Mouse (Mus musculus): ENCODE measurements at regions not wholly inside any gene's neighbourhood (a gene's known extent, or its start where the extent isn't known, plus 50 kb on each side); places are given as distances from the start of the nearest gene placed in this dataset.

DNA sequence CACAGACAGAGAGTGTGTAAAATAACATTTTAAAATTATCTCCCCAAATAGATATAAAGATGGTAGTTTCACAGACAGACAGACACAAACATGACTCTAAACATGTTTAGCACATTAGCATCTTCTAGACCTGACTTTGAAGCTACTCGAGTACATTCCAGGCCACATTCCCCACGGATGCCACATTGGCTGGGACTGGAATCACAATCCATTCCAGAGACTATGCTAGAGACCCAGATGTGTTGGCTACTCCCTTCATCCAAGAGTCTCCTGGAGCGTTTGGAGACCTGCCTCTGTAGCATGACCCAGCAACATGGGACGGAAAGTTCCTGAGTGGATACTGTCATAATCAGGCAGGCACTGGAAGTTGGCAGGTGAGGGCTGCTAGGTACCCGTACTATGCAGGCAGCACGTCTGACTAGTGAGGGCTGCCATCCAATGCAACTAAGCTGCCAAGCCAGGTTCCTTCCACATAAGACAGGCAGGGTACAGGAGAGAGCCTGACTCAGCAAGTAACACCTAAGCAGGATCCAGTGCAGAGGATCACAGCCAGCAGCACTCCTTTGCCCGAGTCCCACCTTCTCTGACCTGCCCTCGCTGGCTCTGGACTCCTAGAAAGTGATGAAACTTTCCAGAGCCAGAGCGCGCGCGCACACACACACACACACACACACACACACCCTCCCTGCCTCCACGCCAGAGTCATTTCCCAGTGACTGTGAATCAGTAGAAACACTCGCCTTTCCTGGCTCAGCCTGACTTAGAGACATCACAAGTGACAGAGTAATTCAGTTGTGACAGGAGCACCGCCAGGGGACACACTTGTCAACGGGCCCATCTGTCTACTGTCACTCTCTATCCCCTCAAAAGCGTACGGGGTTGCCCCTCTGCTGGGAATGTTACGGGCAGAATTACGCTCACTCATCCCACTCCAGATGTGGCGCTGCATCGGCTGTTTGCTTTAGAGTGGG is 239.6 kb downstream of the Sp3 start:
- H3K4me2 ChIP-seq (ENCODE audit: low read depth) = no peak overlapping the region
- 50% methylated on average over 22 of the region's 22 CpGs for WGBS
- TF ChIP-seq CTCF (IDR thresholded peaks at IDR 0.05; ENCODE audit: low read depth) = peak; percentile 18; the same call in 1 of the 2 replicates

DNA sequence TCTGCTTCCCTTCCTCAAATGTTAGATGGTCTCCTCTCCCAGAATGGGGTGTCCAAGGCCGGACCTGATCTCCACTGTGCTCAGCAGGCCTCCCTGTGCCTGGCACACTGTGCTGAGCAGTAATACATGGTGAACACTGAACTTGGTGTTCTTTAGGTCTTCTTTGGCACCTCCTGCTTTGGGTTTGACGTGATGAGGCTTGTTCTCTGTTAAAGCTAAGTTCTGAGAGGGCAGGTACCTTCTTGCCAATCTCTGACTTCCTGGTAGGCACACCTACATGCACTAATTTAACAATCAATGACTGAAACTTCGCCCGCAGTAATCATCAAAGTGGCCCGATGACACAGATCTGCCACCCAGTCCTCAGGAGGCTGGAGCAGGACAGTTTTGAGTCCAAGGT is 238.5 kb downstream of the Sp3 start:
- Histone ChIP-seq H3K4me2 (ENCODE audit: low read depth) (no peak overlapping the region), H3K9me3 (ENCODE audit: low read length) (no peaks in the 10 kb centered on the region), H3K27me3 (ENCODE audit: insufficient read depth, low read length) (no peaks in the 10 kb centered on the region), H3K9ac (no peak overlapping the region), H3K36me3 (ENCODE audit: insufficient read depth) (no peaks in the 10 kb centered on the region), H3K4me1 (ENCODE audit: insufficient read depth) (peaks cover 6% of the 10 kb centered on the region; the same call in 1 of the 2 replicates), H3K4me3 (ENCODE audit: low read depth, low read length) (no peak overlapping the region), H3K27ac (ENCODE audit: low read depth, low read length) (no peak overlapping the region)
- 89% methylated on average over 5 of the region's 5 CpGs for WGBS
- ATAC-seq (no peak), DNase-seq (no peak)
- no peak for TF ChIP-seq CTCF (IDR thresholded peaks at IDR 0.05; ENCODE audit: low read depth)

More for the DNA sequence above, 239.6 kb downstream of the Sp3 start:
- Histone ChIP-seq H3K27ac (ENCODE audit: low read depth, low read length) (no peak overlapping the region), H3K9ac (no peak overlapping the region), H3K27me3 (ENCODE audit: insufficient read depth, low read length) (no peaks in the 10 kb centered on the region), H3K4me3 (ENCODE audit: low read depth, low read length) (no peak overlapping the region), H3K36me3 (ENCODE audit: insufficient read depth) (no peaks in the 10 kb centered on the region), H3K4me1 (ENCODE audit: insufficient read depth) (peaks cover 6% of the 10 kb centered on the region; the same call in 1 of the 2 replicates), H3K9me3 (ENCODE audit: low read length) (no peaks in the 10 kb centered on the region)
- DNase-seq (peak; percentile 36), ATAC-seq (peak; percentile 67)

DNA sequence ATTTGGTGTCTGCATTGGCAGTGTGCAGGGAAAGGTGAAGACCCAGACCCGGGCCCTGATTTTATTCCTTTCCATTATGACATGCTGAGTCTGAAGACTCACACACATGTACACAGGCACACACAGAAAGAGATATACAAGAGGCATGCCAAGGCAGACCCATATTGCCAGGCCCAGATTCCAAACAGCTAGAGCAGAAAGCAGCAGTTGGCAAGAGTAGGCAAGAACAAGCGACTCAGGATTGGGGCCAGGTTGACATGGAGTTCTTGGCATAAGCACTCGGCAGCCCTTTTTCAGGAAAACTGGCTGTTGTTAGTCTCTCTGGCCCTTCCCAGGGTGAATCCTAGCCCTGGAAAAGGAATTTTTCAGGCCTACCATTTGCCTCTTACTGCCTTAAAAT is 236.6 kb downstream of the Sp3 start:
- WGBS = 39% methylated on average over 3 of the region's 3 CpGs
- no peaks in the 10 kb centered on the region for H3K9me3 ChIP-seq (ENCODE audit: low read length)
- ATAC-seq = peak; percentile 89
- no peaks in the 10 kb centered on the region for H3K27me3 ChIP-seq (ENCODE audit: insufficient read depth, low read length)
- no peak overlapping the region for H3K27ac ChIP-seq (ENCODE audit: low read depth, low read length)
- H3K4me1 ChIP-seq (ENCODE audit: insufficient read depth) = peaks cover 6% of the 10 kb centered on the region; the same call in 1 of the 2 replicates
- H3K9ac ChIP-seq = no peak overlapping the region
- no peaks in the 10 kb centered on the region for H3K36me3 ChIP-seq (ENCODE audit: insufficient read depth)
- no peak for TF ChIP-seq CTCF (IDR thresholded peaks at IDR 0.05; ENCODE audit: low read depth)
- no peak overlapping the region for H3K4me2 ChIP-seq (ENCODE audit: low read depth)
- no peak overlapping the region for H3K4me3 ChIP-seq (ENCODE audit: low read depth, low read length)
- DNase-seq = peak; percentile 85

DNA sequence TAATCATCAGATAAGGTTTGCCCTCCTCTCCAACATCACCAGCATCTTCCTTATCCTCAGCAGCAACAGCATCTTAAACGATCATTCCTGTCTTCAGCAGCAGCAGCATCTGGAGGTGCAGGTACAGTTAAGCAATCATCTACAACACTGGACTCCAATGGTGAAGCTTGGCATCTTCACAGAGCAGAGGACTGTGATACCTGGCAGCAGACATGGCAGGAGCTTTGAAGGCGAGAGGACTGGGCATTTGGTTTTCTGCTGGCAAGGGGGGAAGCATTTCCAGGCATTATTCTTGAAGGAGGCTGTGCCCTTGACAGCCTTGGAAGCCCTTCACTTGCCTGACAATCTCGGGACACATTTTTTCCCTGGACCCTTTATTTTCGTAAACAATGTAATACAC is 235.3 kb downstream of the Sp3 start:
- 70% methylated on average over 4 of the region's 4 CpGs for WGBS
- Histone ChIP-seq H3K4me1 (ENCODE audit: insufficient read depth) (peaks cover 6% of the 10 kb centered on the region; the same call in 1 of the 2 replicates), H3K4me3 (ENCODE audit: low read depth, low read length) (no peak overlapping the region), H3K4me2 (ENCODE audit: low read depth) (no peak overlapping the region), H3K9ac (no peak overlapping the region), H3K27ac (ENCODE audit: low read depth, low read length) (no peak overlapping the region), H3K36me3 (ENCODE audit: insufficient read depth) (no peaks in the 10 kb centered on the region), H3K9me3 (ENCODE audit: low read length) (no peaks in the 10 kb centered on the region), H3K27me3 (ENCODE audit: insufficient read depth, low read length) (no peaks in the 10 kb centered on the region)
- DNase-seq (no peak), ATAC-seq (no peak)
- TF ChIP-seq CTCF (IDR thresholded peaks at IDR 0.05; ENCODE audit: low read depth) = no peak

DNA sequence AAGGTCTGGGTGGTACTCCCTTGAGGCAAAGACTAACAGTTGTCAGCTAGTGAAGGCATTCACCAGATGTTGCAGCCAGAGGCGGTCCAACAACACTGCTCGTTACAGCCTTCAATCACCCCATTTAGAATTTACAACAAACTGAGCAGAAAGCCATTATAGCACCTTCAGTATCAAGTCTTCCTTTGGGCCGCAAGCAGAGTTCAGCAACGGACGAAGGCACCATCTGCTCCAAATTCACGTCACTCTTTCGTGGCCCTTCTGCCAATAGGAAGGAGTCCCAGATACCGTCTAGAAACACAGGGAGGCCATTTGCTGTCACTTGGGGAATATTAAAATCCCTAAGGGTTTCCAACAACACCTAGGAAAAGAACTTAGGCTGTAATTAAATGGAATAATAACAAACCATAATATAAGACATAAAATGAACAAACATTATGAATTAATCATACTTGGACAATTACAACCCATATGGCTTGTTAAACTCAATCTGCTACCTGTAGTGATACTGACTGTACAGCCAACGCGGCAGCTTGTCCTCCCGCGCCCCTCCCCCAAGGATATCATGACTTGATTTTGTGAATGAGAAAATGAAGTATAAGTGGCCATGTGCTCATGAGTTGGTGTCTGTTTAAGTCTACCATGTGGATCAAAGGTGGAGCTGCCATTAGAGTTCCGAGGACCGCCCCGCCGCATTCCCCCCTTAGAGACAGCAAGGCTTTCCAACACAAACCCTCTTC is 233.6 kb downstream of the Sp3 start:
- Histone ChIP-seq H3K9me3 (ENCODE audit: low read length) (no peaks in the 10 kb centered on the region), H3K27ac (ENCODE audit: low read depth, low read length) (no peak overlapping the region), H3K4me2 (ENCODE audit: low read depth) (no peak overlapping the region), H3K27me3 (ENCODE audit: insufficient read depth, low read length) (no peaks in the 10 kb centered on the region), H3K4me3 (ENCODE audit: low read depth, low read length) (no peak overlapping the region), H3K4me1 (ENCODE audit: insufficient read depth) (peaks cover 6% of the 10 kb centered on the region; the same call in 1 of the 2 replicates), H3K9ac (no peak overlapping the region), H3K36me3 (ENCODE audit: insufficient read depth) (no peaks in the 10 kb centered on the region)
- DNase-seq = peak; percentile 50
- ATAC-seq = no peak
- TF ChIP-seq CTCF (IDR thresholded peaks at IDR 0.05; ENCODE audit: low read depth) = no peak
- WGBS = 60% methylated on average over 16 of the region's 16 CpGs

DNA sequence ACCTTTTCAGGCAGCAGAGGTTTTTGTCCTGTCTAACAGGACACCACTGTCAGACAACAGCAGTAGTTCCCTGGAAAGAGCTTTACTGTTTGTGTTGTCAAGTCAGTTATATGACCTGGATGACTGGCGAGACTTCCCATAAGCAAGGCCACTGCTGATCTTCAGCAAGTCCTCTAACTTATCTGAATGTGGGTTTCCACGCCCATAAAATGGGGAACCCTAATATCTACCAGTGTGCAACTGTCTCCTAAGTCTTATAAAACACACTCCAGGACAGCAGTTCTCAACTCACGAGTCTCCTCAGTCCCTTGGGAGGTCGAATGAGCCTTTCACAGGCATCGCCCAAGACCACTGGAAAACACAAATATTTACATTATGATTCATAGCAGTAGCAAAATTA is 232.9 kb downstream of the Sp3 start:
- no peaks in the 10 kb centered on the region for H3K9me3 ChIP-seq (ENCODE audit: low read length)
- no peak overlapping the region for H3K27ac ChIP-seq (ENCODE audit: low read depth, low read length)
- H3K4me3 ChIP-seq (ENCODE audit: low read depth, low read length) = no peak overlapping the region
- no peak for ATAC-seq
- H3K4me2 ChIP-seq (ENCODE audit: low read depth) = no peak overlapping the region
- no peaks in the 10 kb centered on the region for H3K27me3 ChIP-seq (ENCODE audit: insufficient read depth, low read length)
- no peak overlapping the region for H3K9ac ChIP-seq
- 92% methylated on average over 5 of the region's 5 CpGs for WGBS
- H3K4me1 ChIP-seq (ENCODE audit: insufficient read depth) = peaks cover 6% of the 10 kb centered on the region; the same call in 1 of the 2 replicates
- TF ChIP-seq CTCF (IDR thresholded peaks at IDR 0.05; ENCODE audit: low read depth) = no peak
- DNase-seq = no peak
- H3K36me3 ChIP-seq (ENCODE audit: insufficient read depth) = no peaks in the 10 kb centered on the region

DNA sequence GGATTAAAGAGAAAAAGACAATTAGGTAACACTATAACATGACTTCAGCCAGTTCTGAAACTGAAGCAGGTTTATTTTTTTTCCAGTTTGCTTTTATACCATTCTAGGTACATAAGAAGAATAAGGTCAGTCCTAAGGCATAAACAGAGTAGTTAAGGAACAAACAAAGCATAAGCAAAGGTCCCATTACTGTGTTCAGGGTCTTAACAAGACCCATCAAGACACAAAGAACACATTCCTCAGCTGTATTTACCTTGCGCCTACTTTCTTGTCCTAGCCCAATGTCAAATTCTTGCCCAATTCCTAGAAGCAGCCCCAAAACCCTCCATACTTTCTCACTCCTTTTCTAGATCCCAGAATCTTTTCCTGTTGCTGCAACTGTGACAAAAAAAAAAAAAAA is 230.8 kb downstream of the Sp3 start:
- H3K9me3 ChIP-seq (ENCODE audit: low read length) = no peaks in the 10 kb centered on the region
- no peak overlapping the region for H3K4me3 ChIP-seq (ENCODE audit: low read depth, low read length)
- no peak overlapping the region for H3K27ac ChIP-seq (ENCODE audit: low read depth, low read length)
- H3K36me3 ChIP-seq (ENCODE audit: insufficient read depth) = no peaks in the 10 kb centered on the region
- H3K9ac ChIP-seq = no peak overlapping the region
- H3K27me3 ChIP-seq (ENCODE audit: insufficient read depth, low read length) = no peaks in the 10 kb centered on the region
- 92% methylated on average over 1 of the region's 1 CpGs for WGBS
- no peak for TF ChIP-seq CTCF (IDR thresholded peaks at IDR 0.05; ENCODE audit: low read depth)
- ATAC-seq (no peak), DNase-seq (no peak)
- no peak overlapping the region for H3K4me2 ChIP-seq (ENCODE audit: low read depth)
- H3K4me1 ChIP-seq (ENCODE audit: insufficient read depth) = no peaks in the 10 kb centered on the region
